Mouse (Mus musculus) stomach, embryonic 14.5 days (tissue): ENCODE measurements around the gene 9330182L06Rik. TPM values are rescaled to one million over a fixed set of nuclear protein-coding genes. Genes with fewer than 3 reads are reported as not detected.

Experiments used
- ATAC-seq: fragments of 200-750 bp; cut with Nextera tagmentation; 2 replicates; pipeline ENCODE4 v1.8.0; 2017; ENCODE audit warnings: low read depth, moderate TSS enrichment; ENCODE audit not compliant: insufficient number of reproducible peaks, insufficient read depth, low FRiP score
- H3K27ac ChIP-seq: fragments of 300-500 bp; sonication (generic); 2 replicates; pipeline ENCODE4 v1.5.1; 2014; ENCODE audit warnings: mild to moderate bottlenecking, low read length, moderate library complexity, mixed read lengths
- H3K27me3 ChIP-seq: fragments of 300-500 bp; sonication (generic); 2 replicates; pipeline ENCODE4 v1.6.1; 2014; ENCODE audit warnings: low read length, control low read depth, mixed read lengths; ENCODE audit not compliant: control insufficient read depth, insufficient read depth
- H3K36me3 ChIP-seq: fragments of 300-500 bp; sonication (generic); 2 replicates; pipeline ENCODE4 v1.6.1; 2014; ENCODE audit warnings: mild to moderate bottlenecking, control low read depth, low read length, moderate library complexity, mixed read lengths; ENCODE audit not compliant: control insufficient read depth, insufficient read depth
- H3K4me1 ChIP-seq: fragments of 300-500 bp; sonication (generic); 2 replicates; pipeline ENCODE4 v1.6.1; 2014; ENCODE audit warnings: low read length, control low read depth, mixed read lengths; ENCODE audit not compliant: control insufficient read depth, insufficient read depth
- H3K4me2 ChIP-seq: fragments of 300-500 bp; sonication (generic); replicated peaks from 2 replicates; pipeline ENCODE4 v1.6.1; 2014; ENCODE audit warnings: low read depth, low read length, control low read depth
- H3K4me3 ChIP-seq: fragments of 300-500 bp; sonication (generic); 2 replicates; pipeline ENCODE4 v1.5.1; 2014; ENCODE audit warnings: low read depth, low read length, control low read depth
- H3K9ac ChIP-seq: fragments of 300-500 bp; sonication (generic); replicated peaks from 2 replicates; pipeline ENCODE4 v1.6.1; 2014; ENCODE audit warnings: low read depth, mild to moderate bottlenecking, control low read depth, low read length, moderate library complexity, mixed read lengths
- H3K9me3 ChIP-seq: fragments of 300-500 bp; sonication (generic); 2 replicates; pipeline ENCODE4 v1.6.1; 2016; ENCODE audit warnings: low read depth, low read length, control low read depth; ENCODE audit not compliant: control insufficient read depth
- WGBS: fragments of 180-500 bp; shearing (Covaris S2); extraction: QIAGEN DNeasy Blood & Tissue Kit; methylation state at CpG from one replicate; pipeline ENCODE4 v1.1.7; 2014; 5-methylcytosine and 5-hydroxymethylcytosine counted together
- polyA plus RNA-seq: library from polyadenylated mRNA; unstranded; fragments of >200 nt; fragmentation: Nextera tagmentation; extraction: Ambion mirVana; gene quantifications from 2 replicates; pipeline ENCODE4 v1.2.1, GENCODE M21; 2014

Gene 9330182L06Rik
- polyA plus RNA-seq, 1 experiment from 2014 or later = 8.7 TPM

GRCm38 (mm10) chr5:9352163-9352562 is 86.2 kb downstream of the 9330182L06Rik start:
- Histone ChIP-seq H3K4me2 (no peak overlapping the region), H3K36me3 (no peaks in the 10 kb centered on the region), H3K4me3 (no peak overlapping the region), H3K9me3 (no peaks in the 10 kb centered on the region), H3K4me1 (no peaks in the 10 kb centered on the region), H3K9ac (no peak overlapping the region), H3K27ac (no peak overlapping the region), H3K27me3 (no peaks in the 10 kb centered on the region)
- WGBS = 81% methylated on average over 5 of the region's 5 CpGs
- no peak for ATAC-seq

- H3K4me1 ChIP-seq = no peaks in the 10 kb centered on the region
- H3K9ac ChIP-seq = no peak overlapping the region
- ATAC-seq = no peak
- H3K4me3 ChIP-seq = no peak overlapping the region
- WGBS = 68% methylated on average over 1 of the region's 1 CpGs
- H3K36me3 ChIP-seq = no peaks in the 10 kb centered on the region
- H3K9me3 ChIP-seq = no peaks in the 10 kb centered on the region
- H3K27me3 ChIP-seq = no peaks in the 10 kb centered on the region
- no peak overlapping the region for H3K27ac ChIP-seq
- H3K4me2 ChIP-seq = no peak overlapping the region
These were observed 86.7 kb downstream of the 9330182L06Rik start for GRCm38 (mm10) chr5:9352646-9353045.

- Histone ChIP-seq H3K36me3 (no peaks in the 10 kb centered on the region), H3K9ac (no peak overlapping the region), H3K27me3 (no peaks in the 10 kb centered on the region), H3K4me3 (no peak overlapping the region), H3K4me2 (no peak overlapping the region), H3K4me1 (no peaks in the 10 kb centered on the region), H3K9me3 (no peaks in the 10 kb centered on the region), H3K27ac (no peak overlapping the region)
- whole genome bisulfite sequencing = 91% methylated on average over 1 of the region's 1 CpGs
- ATAC-seq = no peak
These were observed 88.3 kb downstream of the 9330182L06Rik start for GRCm38 (mm10) chr5:9354257-9354656.

GRCm38 (mm10) chr5:9358076-9358475 is 92.2 kb downstream of the 9330182L06Rik start:
- H3K9ac ChIP-seq = no peak overlapping the region
- no peaks in the 10 kb centered on the region for H3K27me3 ChIP-seq
- no peak overlapping the region for H3K4me3 ChIP-seq
- ATAC-seq = no peak
- H3K4me2 ChIP-seq = no peak overlapping the region
- no peaks in the 10 kb centered on the region for H3K36me3 ChIP-seq
- 42% methylated on average over 2 of the region's 2 CpGs for whole genome bisulfite sequencing
- no peak overlapping the region for H3K27ac ChIP-seq
- H3K4me1 ChIP-seq = no peaks in the 10 kb centered on the region
- H3K9me3 ChIP-seq = no peaks in the 10 kb centered on the region

- no peak overlapping the region for H3K27ac ChIP-seq
- no peaks in the 10 kb centered on the region for H3K36me3 ChIP-seq
- no peak for ATAC-seq
- H3K4me3 ChIP-seq = no peak overlapping the region
- H3K27me3 ChIP-seq = no peaks in the 10 kb centered on the region
- H3K4me2 ChIP-seq = no peak overlapping the region
- no peak overlapping the region for H3K9ac ChIP-seq
- H3K4me1 ChIP-seq = no peaks in the 10 kb centered on the region
- H3K9me3 ChIP-seq = no peaks in the 10 kb centered on the region
- 73% methylated on average over 7 of the region's 7 CpGs for WGBS
These were observed 96.2 kb downstream of the 9330182L06Rik start for GRCm38 (mm10) chr5:9361982-9362661.

- no peak for ATAC-seq
These were observed 99.0 kb downstream of the 9330182L06Rik start for GRCm38 (mm10) chr5:9364937-9365336.

GRCm38 (mm10) chr5:9367920-9368692 is 102.2 kb downstream of the 9330182L06Rik start:
- H3K4me1 ChIP-seq = no peaks in the 10 kb centered on the region
- H3K4me2 ChIP-seq = no peak overlapping the region
- no peak for ATAC-seq
- no peak overlapping the region for H3K9ac ChIP-seq
- no peaks in the 10 kb centered on the region for H3K9me3 ChIP-seq
- WGBS = 69% methylated on average over 11 of the region's 11 CpGs
- H3K36me3 ChIP-seq = no peaks in the 10 kb centered on the region
- H3K27me3 ChIP-seq = no peaks in the 10 kb centered on the region
- no peak overlapping the region for H3K4me3 ChIP-seq
- H3K27ac ChIP-seq = no peak overlapping the region

More at GRCm38 (mm10) chr5:9364937-9365336, 99.0 kb downstream of the 9330182L06Rik start:
- no peaks in the 10 kb centered on the region for H3K27me3 ChIP-seq
- H3K4me2 ChIP-seq = no peak overlapping the region
- no peaks in the 10 kb centered on the region for H3K4me1 ChIP-seq
- no peaks in the 10 kb centered on the region for H3K36me3 ChIP-seq
- H3K27ac ChIP-seq = no peak overlapping the region
- no peaks in the 10 kb centered on the region for H3K9me3 ChIP-seq
- 62% methylated on average over 1 of the region's 1 CpGs for WGBS
- H3K9ac ChIP-seq = no peak overlapping the region
- no peak overlapping the region for H3K4me3 ChIP-seq

GRCm38 (mm10) chr5:9371127-9371526 is 105.2 kb downstream of the 9330182L06Rik start:
- ATAC-seq = no peak
- Histone ChIP-seq H3K4me1 (no peaks in the 10 kb centered on the region), H3K4me2 (no peak overlapping the region), H3K9me3 (no peaks in the 10 kb centered on the region), H3K27ac (no peak overlapping the region), H3K36me3 (no peaks in the 10 kb centered on the region), H3K27me3 (no peaks in the 10 kb centered on the region), H3K4me3 (no peak overlapping the region), H3K9ac (no peak overlapping the region)
- 92% methylated on average over 3 of the region's 3 CpGs for WGBS
